Mouse (Mus musculus): ENCODE results near the gene Zmynd10. TPM values are rescaled to one million over a fixed set of nuclear protein-coding genes. Genes with fewer than 3 reads are reported as not detected.

The Zmynd10 gene
- total RNA-seq, 2 experiments from 2014 or later, result 0.26 to 0.32 TPM

GRCm38 (mm10) chr9:107580501-107581317, 33.6 kb downstream of the Zmynd10 start, which contains the start of gene Hyal3:
Hyal3 (plus strand) TSS chr9:107580818.
- peak; percentile 91 for DNase-seq

GRCm38 (mm10) chr9:107581584-107581983, 34.5 kb downstream of the Zmynd10 start:
- DNase-seq, result no peak

GRCm38 (mm10) chr9:107582509-107583062, 35.5 kb downstream of the Zmynd10 start:
- DNase-seq, result no peak

- no peak for DNase-seq
These were observed 36.1 kb downstream of the Zmynd10 start for GRCm38 (mm10) chr9:107583174-107583573.

- DNase-seq, result no peak
These were observed 39.4 kb downstream of the Zmynd10 start for GRCm38 (mm10) chr9:107586504-107586903.

- DNase-seq, result peak; percentile 95
These were observed 40.1 kb downstream of the Zmynd10 start, which contains the start of gene Ifrd2 for GRCm38 (mm10) chr9:107586974-107587832. Ifrd2 (plus strand) TSS chr9:107587642.

- peak; percentile 68 for DNase-seq
These were observed 40.9 kb downstream of the Zmynd10 start for GRCm38 (mm10) chr9:107587833-107588639.

- DNase-seq, result peak; percentile 64
These were observed 43.1 kb downstream of the Zmynd10 start for GRCm38 (mm10) chr9:107590058-107590772.

- no peak for DNase-seq
These were observed 43.6 kb downstream of the Zmynd10 start for GRCm38 (mm10) chr9:107590773-107591060.

GRCm38 (mm10) chr9:107593101-107593976, 46.2 kb downstream of the Zmynd10 start:
- peak; percentile 72 for DNase-seq

- DNase-seq, result no peak
These were observed 47.4 kb downstream of the Zmynd10 start for GRCm38 (mm10) chr9:107594281-107595062.

GRCm38 (mm10) chr9:107596619-107597569, 49.8 kb downstream of the Zmynd10 start:
- peak; percentile 87 for DNase-seq

- DNase-seq, result no peak
These were observed 51.3 kb downstream of the Zmynd10 start for GRCm38 (mm10) chr9:107598385-107598784.

- DNase-seq, result no peak
These were observed 52.3 kb downstream of the Zmynd10 start for GRCm38 (mm10) chr9:107599433-107599832.

GRCm38 (mm10) chr9:107599842-107600241, 52.7 kb downstream of the Zmynd10 start:
- DNase-seq, result peak; percentile 55

GRCm38 (mm10) chr9:107600745-107601144, 53.6 kb downstream of the Zmynd10 start:
- DNase-seq, result no peak
